Mouse (Mus musculus) lung, postnatal 0 days (tissue): ENCODE results near the gene Xaf1. TPM values are rescaled to one million over a fixed set of nuclear protein-coding genes. Genes with fewer than 3 reads are reported as not detected.

ENCODE experiments used
- ATAC-seq: fragments of 200-750 bp; cut with Nextera tagmentation; 2 replicates; pipeline ENCODE4 v1.8.0; 2017; ENCODE audit warnings: moderate library complexity
- DNase-seq: peaks from one replicate; pipeline ENCODE4 v3.0.0-alpha.2; 2016; ENCODE audit warnings: low spot score
- H3K27ac ChIP-seq: fragments of 300-500 bp; sonication (generic); 2 replicates; pipeline ENCODE4 v1.5.1; 2014; ENCODE audit warnings: antibody characterized with exemption, mild to moderate bottlenecking, low read length, mixed read lengths
- H3K27me3 ChIP-seq: fragments of 300-500 bp; sonication (generic); replicated peaks from 2 replicates; pipeline ENCODE4 v1.6.1; 2014; ENCODE audit warnings: low read length, mixed read lengths; ENCODE audit not compliant: insufficient read depth
- H3K36me3 ChIP-seq: fragments of 300-500 bp; sonication (generic); 2 replicates; pipeline ENCODE4 v1.6.1; 2014; ENCODE audit warnings: low read length, mixed read lengths; ENCODE audit not compliant: insufficient read depth
- H3K4me1 ChIP-seq: fragments of 300-500 bp; sonication (generic); 2 replicates; pipeline ENCODE4 v1.6.1; 2014; ENCODE audit warnings: antibody characterized with exemption, low read depth, low read length, mixed read lengths; ENCODE audit not compliant: insufficient read depth
- H3K4me2 ChIP-seq: fragments of 300-500 bp; sonication (generic); replicated peaks from 2 replicates; pipeline ENCODE4 v1.6.1; 2014; ENCODE audit warnings: low read depth, mild to moderate bottlenecking, low read length, moderate library complexity, mixed read lengths
- H3K4me3 ChIP-seq: fragments of 300-500 bp; sonication (generic); 2 replicates; pipeline ENCODE4 v1.5.1; 2014; ENCODE audit warnings: low read depth, low read length
- H3K9ac ChIP-seq: fragments of 300-500 bp; sonication (generic); replicated peaks from 2 replicates; pipeline ENCODE4 v1.6.1; 2014; ENCODE audit warnings: low read depth, mild to moderate bottlenecking
- H3K9me3 ChIP-seq: fragments of 300-500 bp; sonication (generic); 2 replicates; pipeline ENCODE4 v1.6.1; 2016; ENCODE audit warnings: low read length, mixed read lengths
- CTCF ChIP-seq: IDR thresholded peaks from 2 replicates; pipeline ENCODE4 v1.5.1; 2016; ENCODE audit warnings: antibody characterized with exemption, mild to moderate bottlenecking
- EP300 ChIP-seq: IDR thresholded peaks from 2 replicates; pipeline ENCODE4 v1.6.1; 2016; ENCODE audit warnings: antibody characterized with exemption, mild to moderate bottlenecking, control low read depth
- WGBS: fragments of 180-500 bp; shearing (Covaris S2); extraction: QIAGEN DNeasy Blood & Tissue Kit; methylation state at CpG from one replicate; pipeline ENCODE4 v1.1.7; 2014; 5-methylcytosine and 5-hydroxymethylcytosine counted together
- polyA plus RNA-seq: library from polyadenylated mRNA; unstranded; fragments of >200 nt; fragmentation: Nextera tagmentation; extraction: Ambion mirVana; gene quantifications from 2 replicates; pipeline ENCODE4 v1.2.1, GENCODE M21; 2015

Gene Xaf1
- polyA plus RNA-seq, 1 experiment from 2014 or later, result 39.7 TPM

GRCm38 (mm10) chr11:72271761-72272160 is 29.7 kb upstream of the Xaf1 start:
- Histone ChIP-seq H3K27me3 (0 out of 2 replicates have a peak, but pooled peaks cover 4% of the 10 kb centered on the region), H3K4me1 (peaks cover 4% of the 10 kb centered on the region), H3K27ac (no peak overlapping the region), H3K4me2 (no peak overlapping the region), H3K36me3 (no peaks in the 10 kb centered on the region), H3K9ac (no peak overlapping the region), H3K4me3 (no peak overlapping the region), H3K9me3 (no peaks in the 10 kb centered on the region)
- 52% methylated on average over 1 of the region's 1 CpGs for WGBS
- TF ChIP-seq CTCF, result no peak
- TF ChIP-seq EP300, result no peak
- no peak for DNase-seq
- no peak for ATAC-seq

GRCm38 (mm10) chr11:72273341-72273740 is 28.1 kb upstream of the Xaf1 start:
- H3K4me2 ChIP-seq, result no peak overlapping the region
- TF ChIP-seq EP300 (no peak), CTCF (no peak)
- no peaks in the 10 kb centered on the region for H3K36me3 ChIP-seq
- no peak overlapping the region for H3K4me3 ChIP-seq
- WGBS, result 51% methylated on average over 3 of the region's 3 CpGs
- H3K27me3 ChIP-seq, result no peaks in the 10 kb centered on the region
- no peak overlapping the region for H3K9ac ChIP-seq
- H3K27ac ChIP-seq, result no peak overlapping the region
- DNase-seq, result no peak
- no peak for ATAC-seq
- H3K9me3 ChIP-seq, result no peaks in the 10 kb centered on the region
- no peaks in the 10 kb centered on the region for H3K4me1 ChIP-seq

DNA sequence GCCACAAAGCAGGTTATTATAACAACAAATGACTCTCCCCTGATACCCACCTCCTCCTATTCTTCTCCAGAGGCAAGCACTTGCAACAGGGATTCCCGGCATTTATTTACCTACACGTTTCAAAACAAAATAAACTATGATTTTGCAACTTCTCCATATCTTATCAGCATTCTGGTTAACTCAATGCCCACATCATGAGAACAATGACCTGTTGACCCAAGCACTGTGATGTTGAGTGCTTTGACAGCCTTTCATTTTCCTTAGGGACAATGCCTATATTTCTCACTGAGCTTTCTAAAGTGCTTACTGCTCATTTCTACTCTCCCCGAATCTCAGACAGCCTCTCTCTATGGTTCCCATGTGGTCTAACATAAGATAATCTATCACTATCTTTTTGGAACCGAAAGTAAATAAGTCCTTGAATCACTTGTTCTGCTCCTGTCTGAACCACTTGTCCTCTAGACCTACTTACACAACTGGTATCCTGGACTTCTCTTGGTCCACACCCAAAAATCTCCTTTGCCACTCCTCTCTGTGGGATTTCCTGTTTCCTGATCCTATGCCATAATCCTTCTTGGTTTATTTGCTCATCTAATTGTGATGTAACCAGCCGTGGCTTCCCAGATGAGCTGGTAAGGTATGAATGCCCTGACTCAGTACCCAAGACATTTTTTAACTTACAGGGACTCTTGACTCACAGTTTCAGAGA is 20.1 kb upstream of the Xaf1 start:
- Histone ChIP-seq H3K27me3 (no peaks in the 10 kb centered on the region), H3K27ac (no peak overlapping the region), H3K4me1 (no peaks in the 10 kb centered on the region), H3K9me3 (no peaks in the 10 kb centered on the region), H3K4me3 (no peak overlapping the region), H3K36me3 (no peaks in the 10 kb centered on the region), H3K9ac (no peak overlapping the region), H3K4me2 (no peak overlapping the region)
- no peak for TF ChIP-seq EP300
- TF ChIP-seq CTCF, result no peak
- WGBS, result 54% methylated on average over 5 of the region's 5 CpGs
- DNase-seq (no peak), ATAC-seq (no peak)

- H3K9me3 ChIP-seq, result no peaks in the 10 kb centered on the region
- H3K27ac ChIP-seq, result no peak overlapping the region
- H3K9ac ChIP-seq, result no peak overlapping the region
- no peaks in the 10 kb centered on the region for H3K4me1 ChIP-seq
- H3K4me3 ChIP-seq, result no peak overlapping the region
- no peak for ATAC-seq
- no peaks in the 10 kb centered on the region for H3K27me3 ChIP-seq
- no peak for DNase-seq
- 49% methylated on average over 5 of the region's 5 CpGs for WGBS
- TF ChIP-seq EP300 (no peak), CTCF (no peak)
- no peaks in the 10 kb centered on the region for H3K36me3 ChIP-seq
- no peak overlapping the region for H3K4me2 ChIP-seq
These were observed 19.5 kb upstream of the Xaf1 start for GRCm38 (mm10) chr11:72281852-72282400.

DNA sequence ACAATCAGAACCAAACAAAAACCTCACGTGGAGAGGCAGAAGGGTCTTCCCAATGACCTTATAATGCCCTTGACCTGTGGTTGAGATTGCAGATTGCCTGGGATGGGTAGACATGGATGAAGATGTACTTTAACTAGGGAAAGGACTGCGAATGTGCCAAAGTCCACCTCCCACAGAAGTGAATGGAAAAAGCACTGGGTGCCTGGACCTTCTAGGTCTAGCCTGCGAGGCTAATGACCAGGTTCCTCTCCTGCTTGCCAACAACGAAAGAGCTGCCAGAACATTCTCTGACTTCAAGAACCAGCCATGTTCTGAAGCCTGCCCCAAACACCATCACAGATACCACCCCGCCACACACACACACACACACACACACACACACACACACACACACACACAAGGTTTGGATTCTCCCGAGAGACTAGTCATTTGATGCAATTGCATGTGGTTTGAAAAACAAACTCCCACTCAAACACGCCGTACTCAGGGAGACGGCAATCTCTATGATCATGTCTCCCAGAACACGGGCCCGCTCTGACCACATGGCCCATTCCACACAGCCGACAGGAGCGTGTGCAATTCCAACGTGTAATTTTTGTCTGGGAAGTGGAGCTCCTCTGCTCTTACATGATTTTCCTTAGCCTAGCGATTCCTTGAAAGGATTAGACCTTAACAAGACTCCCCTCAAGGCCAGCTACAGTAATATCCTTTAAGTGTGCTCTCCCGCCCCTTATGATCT is 17.8 kb upstream of the Xaf1 start:
- Histone ChIP-seq H3K9me3 (no peaks in the 10 kb centered on the region), H3K4me1 (no peaks in the 10 kb centered on the region), H3K27me3 (no peaks in the 10 kb centered on the region), H3K9ac (no peak overlapping the region), H3K27ac (no peak overlapping the region), H3K4me3 (no peak overlapping the region), H3K36me3 (no peaks in the 10 kb centered on the region), H3K4me2 (no peak overlapping the region)
- DNase-seq (no peak), ATAC-seq (no peak)
- no peak for TF ChIP-seq EP300
- TF ChIP-seq CTCF, result no peak
- 82% methylated on average over 15 of the region's 16 CpGs for WGBS

- no peaks in the 10 kb centered on the region for H3K27me3 ChIP-seq
- no peak for DNase-seq
- H3K9me3 ChIP-seq, result no peaks in the 10 kb centered on the region
- 74% methylated on average over 14 of the region's 14 CpGs for WGBS
- no peak overlapping the region for H3K4me3 ChIP-seq
- no peak overlapping the region for H3K9ac ChIP-seq
- TF ChIP-seq EP300 (no peak), CTCF (no peak)
- H3K36me3 ChIP-seq, result no peaks in the 10 kb centered on the region
- H3K4me2 ChIP-seq, result no peak overlapping the region
- H3K4me1 ChIP-seq, result no peaks in the 10 kb centered on the region
- no peak for ATAC-seq
- no peak overlapping the region for H3K27ac ChIP-seq
These were observed 16.8 kb upstream of the Xaf1 start for GRCm38 (mm10) chr11:72284532-72285182.
